Mouse (Mus musculus): ENCODE data around the gene Fam107a. TPM values are rescaled to one million over a fixed set of nuclear protein-coding genes. Genes with fewer than 3 reads are reported as not detected.
"Not testable (repeated sequence)": the region's sequence is repeated elsewhere in the genome, so short reads cannot be mapped to it uniquely, and the experiment has no call there.

The Fam107a gene
- total RNA-seq, 2 experiments from 2014 or later, result 284 to 286 TPM

- DNase-seq (ENCODE audit: extremely low spot score in 1 of 2, low spot score in 1 of 2), result no peak
Observed at GRCm38 (mm10) chr14:8320528-8320927, 2.7 kb upstream of the Fam107a start.

DNA sequence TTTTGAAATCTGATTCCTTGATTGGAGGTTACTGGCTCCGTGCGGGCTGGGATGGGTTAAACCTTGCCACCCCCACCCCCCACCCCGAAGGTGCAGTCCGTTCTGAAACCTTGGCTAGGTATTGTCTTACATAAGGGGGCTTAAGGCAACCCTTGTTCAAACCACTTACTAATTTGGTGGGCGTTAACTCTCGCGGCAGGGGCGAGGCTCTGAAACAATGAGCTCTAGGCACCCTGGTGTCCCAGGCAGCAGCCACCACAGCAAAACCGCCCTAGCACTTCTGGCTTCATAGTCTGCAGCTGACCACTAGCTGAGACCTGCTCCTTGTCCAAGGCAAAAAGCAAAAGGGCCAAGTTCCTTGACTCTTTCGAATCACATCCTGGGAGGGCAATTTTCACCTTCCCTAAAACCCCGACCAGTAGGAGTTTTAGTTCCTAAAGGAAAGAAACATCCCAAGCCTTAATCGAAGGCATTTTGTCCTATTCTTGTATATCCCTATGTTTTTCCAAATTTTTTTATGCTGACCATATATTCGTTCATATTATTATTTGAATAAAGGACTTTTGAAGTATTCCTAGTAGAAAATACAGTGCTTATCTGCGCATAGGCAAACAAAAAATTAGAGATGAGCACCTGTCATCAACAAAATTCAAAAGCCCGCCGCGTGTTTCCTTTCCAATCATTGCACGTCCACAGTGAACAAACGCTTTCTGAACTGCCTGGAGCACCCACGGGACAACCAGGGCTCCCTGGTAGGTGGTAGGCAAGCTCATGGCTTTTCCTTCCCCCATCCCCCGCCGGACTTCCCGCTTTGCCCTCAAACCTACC is 1.2 kb downstream of the Fam107a start:
- DNase-seq (ENCODE audit: extremely low spot score in 1 of 2, low spot score in 1 of 2), result no peak

- DNase-seq (ENCODE audit: extremely low spot score in 1 of 2, low spot score in 1 of 2), result no peak
Observed at GRCm38 (mm10) chr14:8315169-8315568, 2.7 kb downstream of the Fam107a start.

GRCm38 (mm10) chr14:8314536-8314935 is 3.3 kb downstream of the Fam107a start:
- DNase-seq (ENCODE audit: extremely low spot score in 1 of 2, low spot score in 1 of 2), result peak in 1 of 2 experiments; percentile 31

DNA sequence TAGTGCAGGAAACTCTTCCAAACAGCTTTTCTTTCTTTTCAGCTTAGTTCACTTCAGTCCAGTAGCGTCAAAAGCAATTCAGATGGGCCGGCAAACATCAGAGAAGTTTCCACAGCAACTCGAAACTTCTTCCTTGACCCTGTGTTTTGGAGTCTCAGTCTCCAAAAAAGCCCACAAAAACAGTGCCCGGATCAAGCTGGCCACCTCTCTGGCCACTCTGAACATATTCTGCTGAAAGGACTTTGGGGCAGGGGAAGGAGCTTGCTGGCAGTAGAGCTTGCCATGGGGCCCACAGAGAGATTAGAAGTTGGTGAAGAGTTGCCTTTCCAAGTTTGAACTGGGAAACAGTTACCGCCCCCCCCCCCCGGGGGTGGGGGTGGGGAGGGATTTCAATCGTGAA is 3.9 kb downstream of the Fam107a start:
- DNase-seq (ENCODE audit: extremely low spot score in 1 of 2, low spot score in 1 of 2), result no peak

GRCm38 (mm10) chr14:8309621-8310141 is 8.1 kb downstream of the Fam107a start:
- peak in 1 of 2 experiments; percentile 45 for DNase-seq (ENCODE audit: extremely low spot score in 1 of 2, low spot score in 1 of 2)

DNA sequence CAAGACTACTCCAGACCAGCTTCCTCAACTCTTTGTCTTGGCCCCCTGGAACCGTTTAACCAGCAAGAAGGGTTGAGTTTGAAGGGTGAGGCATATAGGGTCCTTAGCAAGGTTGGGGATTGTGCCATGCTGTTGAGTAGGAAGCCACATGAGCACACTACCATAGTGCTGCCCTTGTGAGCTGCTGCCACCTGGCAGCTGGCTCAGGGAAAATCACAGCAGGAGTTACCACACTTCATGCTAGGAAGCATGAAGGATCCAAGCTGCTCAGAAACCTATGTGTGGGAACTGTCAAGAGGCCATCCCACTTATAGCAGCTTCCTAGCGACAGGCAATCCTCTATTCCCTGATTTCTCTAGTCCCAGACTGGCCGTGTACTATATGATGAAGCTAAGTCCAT is 9.2 kb downstream of the Fam107a start:
- no peak for DNase-seq (ENCODE audit: extremely low spot score in 1 of 2, low spot score in 1 of 2)

GRCm38 (mm10) chr14:8306884-8307283 is 10.9 kb downstream of the Fam107a start:
- DNase-seq (ENCODE audit: extremely low spot score in 1 of 2, low spot score in 1 of 2), result no peak

DNA sequence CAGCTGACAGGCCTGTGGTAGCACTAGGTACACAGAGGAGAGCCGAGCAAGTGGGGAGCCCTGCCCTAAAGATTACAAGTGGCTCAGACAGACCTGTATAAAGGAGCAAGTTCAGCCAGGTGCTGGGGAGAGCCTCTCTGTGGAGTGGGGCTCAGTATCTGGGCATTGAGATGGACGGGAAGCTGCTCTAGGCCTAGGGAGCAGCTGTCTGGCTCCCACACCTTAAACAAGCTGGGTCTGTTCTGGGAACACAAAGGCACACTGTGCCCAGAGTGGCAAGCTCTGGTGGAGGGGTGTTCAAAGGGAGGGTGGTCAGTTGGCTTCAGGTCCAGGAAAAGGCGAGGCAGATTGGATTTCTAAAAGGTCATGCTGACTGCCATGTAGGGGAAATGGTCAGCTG is 12.8 kb downstream of the Fam107a start:
- no peak for DNase-seq (ENCODE audit: extremely low spot score in 1 of 2, low spot score in 1 of 2)

GRCm38 (mm10) chr14:8304082-8304481 is 13.7 kb downstream of the Fam107a start:
- DNase-seq (ENCODE audit: extremely low spot score in 1 of 2, low spot score in 1 of 2), result no peak

DNA sequence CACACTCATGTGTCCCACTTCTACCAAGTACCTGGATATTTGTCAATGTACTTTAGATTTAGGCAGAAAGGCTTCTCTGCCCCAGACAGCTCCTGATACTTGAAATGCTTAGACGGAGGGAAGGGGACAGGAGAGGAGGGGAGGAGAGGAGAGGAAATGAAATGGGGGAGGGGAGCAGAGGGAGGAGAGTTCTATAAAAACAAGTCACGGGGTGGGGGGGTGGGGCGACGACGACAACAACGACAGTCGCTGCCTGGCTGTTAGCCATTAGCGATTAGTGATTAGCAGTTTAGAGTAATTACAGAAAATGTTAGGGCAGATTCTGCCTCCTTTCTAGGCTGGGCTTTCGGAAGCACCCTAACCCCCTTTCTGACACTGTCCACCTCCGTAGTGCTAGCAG is 15.1 kb downstream of the Fam107a start:
- no peak for DNase-seq (ENCODE audit: extremely low spot score in 1 of 2, low spot score in 1 of 2)

- DNase-seq (ENCODE audit: extremely low spot score in 1 of 2, low spot score in 1 of 2), result peak in 1 of 2 experiments; percentile 69
Observed at GRCm38 (mm10) chr14:8300281-8300680, 17.5 kb downstream of the Fam107a start.

GRCm38 (mm10) chr14:8297889-8298293 is 19.9 kb downstream of the Fam107a start:
- DNase-seq (ENCODE audit: extremely low spot score in 1 of 2, low spot score in 1 of 2), result no peak

DNA sequence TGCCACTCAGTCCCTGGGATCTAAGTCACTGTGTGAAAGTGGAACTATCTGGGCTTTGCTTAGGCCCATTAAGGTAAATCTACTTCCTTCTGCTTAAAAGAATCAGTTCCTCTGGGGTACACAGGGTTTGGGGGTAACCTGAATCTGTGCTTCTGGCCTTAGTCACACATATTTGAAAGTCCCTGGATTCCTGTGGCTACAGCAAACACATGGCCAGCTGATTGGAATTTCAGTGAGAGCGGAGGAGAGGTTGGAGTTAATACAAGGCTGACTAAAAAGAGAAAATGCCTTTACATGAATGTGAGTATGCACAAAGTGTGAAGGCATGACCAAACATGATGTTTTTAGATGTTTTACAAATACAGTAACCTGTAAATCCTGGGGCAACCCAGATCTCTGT is 23.6 kb downstream of the Fam107a start:
- DNase-seq (ENCODE audit: extremely low spot score in 1 of 2, low spot score in 1 of 2), result no peak

DNA sequence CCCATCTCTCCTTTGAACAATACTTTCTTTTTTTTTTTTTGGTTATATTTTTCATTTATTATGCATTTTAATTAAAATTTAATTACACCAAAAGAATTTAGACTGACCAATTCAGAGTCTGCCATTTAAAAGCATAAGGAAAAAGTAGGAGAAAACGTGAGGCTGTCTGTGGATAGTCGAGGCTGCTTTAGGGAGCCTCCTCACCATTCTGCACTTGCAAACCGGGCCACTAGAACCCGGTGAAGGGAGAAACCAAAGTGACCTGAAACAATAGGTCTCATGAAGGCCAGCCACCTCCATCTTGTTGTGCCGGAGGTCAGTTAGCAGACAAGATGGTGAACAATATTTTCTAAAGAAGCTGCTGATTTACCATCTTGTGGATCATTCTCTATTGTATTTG is 31.2 kb downstream of the Fam107a start:
- DNase-seq (ENCODE audit: extremely low spot score in 1 of 2, low spot score in 1 of 2), result not testable (repeated sequence)

GRCm38 (mm10) chr14:8283784-8284183 is 34.0 kb downstream of the Fam107a start:
- no peak for DNase-seq (ENCODE audit: extremely low spot score in 1 of 2, low spot score in 1 of 2)

- DNase-seq (ENCODE audit: extremely low spot score in 1 of 2, low spot score in 1 of 2), result not testable (repeated sequence)
Observed at GRCm38 (mm10) chr14:8271281-8271680, 46.5 kb downstream of the Fam107a start.

- no peak for DNase-seq (ENCODE audit: extremely low spot score in 1 of 2, low spot score in 1 of 2)
Observed at GRCm38 (mm10) chr14:8264378-8264777, 53.4 kb downstream of the Fam107a start.

DNA sequence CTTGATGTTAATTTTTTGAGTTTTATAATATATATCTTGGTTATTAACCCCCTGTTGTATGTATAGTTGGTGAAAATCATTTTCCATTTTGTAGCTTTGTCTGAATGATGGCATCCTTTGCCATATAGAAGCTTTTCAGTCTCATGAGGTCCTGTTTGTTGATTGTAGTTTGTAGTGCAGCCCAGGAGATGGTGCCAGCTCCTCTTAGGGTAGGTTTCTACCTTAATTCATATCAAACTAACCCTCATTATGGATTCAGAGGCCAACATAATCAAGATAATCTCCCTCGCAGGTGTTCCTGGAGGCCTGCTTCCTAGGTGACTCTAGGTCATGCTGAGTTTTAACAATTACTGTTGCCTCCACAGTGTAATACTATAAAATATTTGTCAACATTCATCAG is 55.6 kb downstream of the Fam107a start:
- DNase-seq (ENCODE audit: extremely low spot score in 1 of 2, low spot score in 1 of 2), result no peak

GRCm38 (mm10) chr14:8260214-8260613 is 57.6 kb downstream of the Fam107a start:
- DNase-seq (ENCODE audit: extremely low spot score in 1 of 2, low spot score in 1 of 2), result no peak

- no peak for DNase-seq (ENCODE audit: extremely low spot score in 1 of 2, low spot score in 1 of 2)
Observed at GRCm38 (mm10) chr14:8259166-8259565, 58.7 kb downstream of the Fam107a start, which contains the start of gene Acox2. Gene Acox2 (minus strand): TSS chr14:8259353.

DNA sequence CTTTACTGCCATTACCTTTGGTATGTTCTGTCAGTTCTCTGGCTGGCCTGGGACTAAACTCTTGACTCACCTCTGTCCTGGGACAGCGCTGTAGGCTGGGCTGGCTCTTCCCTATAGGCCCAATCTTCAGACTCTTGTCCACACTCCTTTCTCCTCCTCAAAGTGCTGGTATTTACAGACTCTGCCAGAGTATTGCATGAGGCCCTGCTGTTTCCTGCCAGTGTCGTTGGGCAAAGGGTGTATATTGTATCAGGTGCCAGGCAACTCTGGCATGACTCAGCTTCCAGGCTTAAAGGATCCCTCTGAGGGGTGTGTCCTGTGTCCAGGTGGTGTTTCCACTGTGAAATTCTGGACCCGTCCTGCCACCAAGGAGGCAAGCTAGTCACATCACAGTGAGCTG is 59.1 kb downstream of the Fam107a start:
- DNase-seq (ENCODE audit: extremely low spot score in 1 of 2, low spot score in 1 of 2), result no peak

Measured in layer of hippocampus, postnatal 25 days (tissue).